In the genomic region with DNA sequence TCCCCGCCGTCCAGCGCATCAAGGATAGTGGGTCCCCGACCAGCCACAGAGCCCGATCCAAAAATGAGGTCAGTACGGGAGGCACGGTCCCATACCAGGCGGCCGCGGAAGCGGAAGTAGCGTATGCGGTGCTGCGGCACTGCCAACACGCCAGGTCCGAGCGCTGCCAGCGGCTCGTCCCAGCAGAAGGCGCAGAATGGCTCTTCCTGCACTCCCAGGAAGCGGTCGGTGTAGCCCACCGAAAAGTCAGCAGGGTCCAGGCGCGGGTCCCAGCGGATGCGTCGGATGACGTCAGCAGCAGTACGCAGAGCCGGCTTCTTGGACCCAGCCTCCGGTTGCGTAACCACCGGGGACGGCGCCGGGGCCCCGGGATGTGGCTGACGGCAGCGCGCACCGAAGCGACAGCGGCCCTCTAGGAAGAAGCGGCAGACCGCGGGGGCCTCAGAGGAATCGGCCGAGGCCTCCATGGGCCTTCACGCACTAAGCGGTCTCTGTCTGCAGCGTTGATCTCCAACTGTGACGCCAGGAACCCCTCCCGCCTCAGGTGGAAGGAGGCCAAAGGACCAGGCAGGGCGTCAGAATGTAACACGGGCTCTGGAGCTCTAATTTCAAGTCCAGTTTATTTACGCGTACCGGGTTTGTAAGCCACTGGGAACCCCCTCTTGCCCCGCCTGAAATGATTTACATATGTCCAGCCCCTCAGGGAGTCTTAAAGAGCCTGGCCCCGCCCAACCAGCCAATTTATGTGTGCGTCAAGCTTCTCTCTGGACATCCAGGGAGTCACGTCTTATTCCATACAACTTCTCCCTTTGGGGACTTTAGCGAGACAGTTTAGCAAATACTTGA, we compare ENCODE assay signal across 8 mouse cellular contexts. TPM values are rescaled to one million over a fixed set of nuclear protein-coding genes. Genes with fewer than 3 reads are reported as not detected.
DNase-seq lines count a peak whose midpoint lies in the region; ATAC-seq and TF ChIP-seq lines count a peak whose summit lies in the region.

No protein-coding gene starts in this region.

- peaks cover 19% of the 10 kb centered on the region for H3K36me3 ChIP-seq in embryonic facial prominence, embryonic 11.5 days (replicated peaks; ENCODE audit: control insufficient read depth, insufficient read depth, low read depth, low read length)
- no peaks in the 10 kb centered on the region for H3K36me3 ChIP-seq in kidney, adult 2 months (ENCODE audit: control insufficient read depth, insufficient read depth, low read length)
- peaks cover 51% of the 10 kb centered on the region for H3K36me3 ChIP-seq in limb, embryonic 13.5 days
- H3K36me3 ChIP-seq in midbrain, embryonic 15.5 days (replicated peaks): peaks cover 28% of the 10 kb centered on the region
- peaks cover 23% of the 10 kb centered on the region for H3K36me3 ChIP-seq in spleen, adult 2 months (ENCODE audit: control insufficient read depth, insufficient read depth, low read length)

- peak overlapping the region; percentile 73 for H3K4me3 ChIP-seq in embryonic facial prominence, embryonic 11.5 days (ENCODE audit: low read depth, low read length)
- peak overlapping the region; percentile 64 for H3K4me3 ChIP-seq in kidney, adult 2 months (ENCODE audit: insufficient read depth, low read depth, low read length)
- peak overlapping the region; percentile 70 for H3K4me3 ChIP-seq in limb, embryonic 13.5 days
- H3K4me3 ChIP-seq in midbrain, embryonic 15.5 days: peak overlapping the region; percentile 71
- H3K4me3 ChIP-seq in spleen, adult 2 months (ENCODE audit: extremely low read depth, insufficient read depth, insufficient read length): peak overlapping the region; percentile 91

- peak; percentile 78 to 82 for DNase-seq in urinary bladder, adult 18-20 months (ENCODE audit: low spot score in 2 of 2)
- DNase-seq in urinary bladder, postnatal 10 days (ENCODE audit: low spot score): no peak
- DNase-seq in embryonic facial prominence, embryonic 11.5 days (ENCODE audit: low spot score): peak; percentile 81
- DNase-seq in heart, adult 18-20 months: peak; percentile 89 to 92
- DNase-seq in kidney, adult 2 months: peak; percentile 87
- DNase-seq in spleen, adult 2 months (ENCODE audit: low read depth in 1 of 2, low spot score in 2 of 2): peak; percentile 71 to 84

- H3K9ac ChIP-seq in embryonic facial prominence, embryonic 11.5 days (replicated peaks; ENCODE audit: low read length): peak overlapping the region; percentile 57
- H3K9ac ChIP-seq in limb, embryonic 13.5 days: peak overlapping the region; percentile 85
- peak overlapping the region; percentile 86 for H3K9ac ChIP-seq in midbrain, embryonic 15.5 days

- no peaks in the 10 kb centered on the region for H3K9me3 ChIP-seq in embryonic facial prominence, embryonic 11.5 days (replicated peaks; ENCODE audit: control insufficient read depth, low read length)
- no peaks in the 10 kb centered on the region for H3K9me3 ChIP-seq in limb, embryonic 13.5 days
- H3K9me3 ChIP-seq in midbrain, embryonic 15.5 days: no peaks in the 10 kb centered on the region

- ATAC-seq in embryonic facial prominence, embryonic 11.5 days (replicated peaks; ENCODE audit: insufficient number of reproducible peaks, low FRiP score, low TSS enrichment, low read depth): peak; percentile 69
- ATAC-seq in limb, embryonic 13.5 days (ENCODE audit: low FRiP score, low read depth): peak; percentile 66
- ATAC-seq in midbrain, embryonic 15.5 days (replicated peaks): peak; percentile 80

- peak overlapping the region; percentile 91 for H3K4me2 ChIP-seq in embryonic facial prominence, embryonic 11.5 days (ENCODE audit: low read depth, low read length)
- peak overlapping the region; percentile 88 for H3K4me2 ChIP-seq in limb, embryonic 13.5 days (replicated peaks)
- H3K4me2 ChIP-seq in midbrain, embryonic 15.5 days: peak overlapping the region; percentile 96

- no peak for TF ChIP-seq CTCF in kidney, adult 2 months (conservative IDR thresholded peaks at IDR 0.05; ENCODE audit: insufficient read depth, insufficient read length, low read depth, low read length)
- no peak for TF ChIP-seq CTCF in spleen, adult 2 months (IDR thresholded peaks at IDR 0.05; ENCODE audit: extremely low read depth, insufficient read depth, insufficient read length, insufficient replicate concordance)

- peak; percentile 40 for TF ChIP-seq POLR2A in kidney, adult 2 months (IDR thresholded peaks at IDR 0.05; ENCODE audit: low read depth, low read length)
- peak; percentile 65 for TF ChIP-seq POLR2A in spleen, adult 2 months (IDR thresholded peaks at IDR 0.05; ENCODE audit: low read depth, low read length)

- H3K27ac ChIP-seq in embryonic facial prominence, embryonic 11.5 days (replicated peaks; ENCODE audit: low read depth, low read length): peak overlapping the region; percentile 47; the same call in 1 of the 2 replicates
- H3K27ac ChIP-seq in kidney, adult 2 months (ENCODE audit: insufficient read depth, low read depth, low read length): peak overlapping the region; percentile 98
- H3K27ac ChIP-seq in limb, embryonic 13.5 days: peak overlapping the region; percentile 89
- H3K27ac ChIP-seq in midbrain, embryonic 15.5 days: peak overlapping the region; percentile 91
- peak overlapping the region; percentile 100 for H3K27ac ChIP-seq in spleen, adult 2 months (ENCODE audit: insufficient read depth, low read length)

- peaks cover 3% of the 10 kb centered on the region; the same call in 1 of the 2 replicates for H3K4me1 ChIP-seq in embryonic facial prominence, embryonic 11.5 days (ENCODE audit: control insufficient read depth, insufficient read depth, low read length)
- peaks cover 9% of the 10 kb centered on the region; the same call in 1 of the 2 replicates for H3K4me1 ChIP-seq in kidney, adult 2 months (ENCODE audit: control insufficient read depth, insufficient read depth, low read length)
- H3K4me1 ChIP-seq in limb, embryonic 13.5 days: peaks cover 29% of the 10 kb centered on the region
- H3K4me1 ChIP-seq in midbrain, embryonic 15.5 days: peaks cover 31% of the 10 kb centered on the region
- H3K4me1 ChIP-seq in spleen, adult 2 months (ENCODE audit: control insufficient read depth, insufficient read depth, insufficient read length): peaks cover 10% of the 10 kb centered on the region

- WGBS in embryonic facial prominence, embryonic 11.5 days: under 1% methylated on average over 58 of the region's 64 CpGs
- WGBS in kidney, adult 2 months: under 1% methylated on average over 64 of the region's 64 CpGs
- WGBS in limb, embryonic 13.5 days: under 1% methylated on average over 63 of the region's 64 CpGs
- whole genome bisulfite sequencing in midbrain, embryonic 15.5 days: under 1% methylated on average over 59 of the region's 64 CpGs
- WGBS in spleen, adult 2 months: under 1% methylated on average over 64 of the region's 64 CpGs

- peaks cover 8% of the 10 kb centered on the region for H3K27me3 ChIP-seq in embryonic facial prominence, embryonic 11.5 days (ENCODE audit: control insufficient read depth, insufficient read depth, low read length)
- H3K27me3 ChIP-seq in kidney, adult 2 months (replicated peaks; ENCODE audit: control insufficient read depth, insufficient read depth, low read length): no peaks in the 10 kb centered on the region
- H3K27me3 ChIP-seq in limb, embryonic 13.5 days: peaks cover 22% of the 10 kb centered on the region
- H3K27me3 ChIP-seq in midbrain, embryonic 15.5 days (replicated peaks): peaks cover 27% of the 10 kb centered on the region
- no peaks in the 10 kb centered on the region for H3K27me3 ChIP-seq in spleen, adult 2 months (ENCODE audit: control insufficient read depth, insufficient read depth, low read length)

RNA-seq across cellular contexts. Expression of gene Leng9, which starts 0.7 kb away (rescaled TPM):
- polyA plus RNA-seq in embryonic facial prominence, embryonic 11.5 days (2014; fragmentation: Nextera tagmentation; extraction: Ambion mirVana): 1.6 and 1.9 TPM in 2 replicates
- 1 to 10 TPM; 2.6 TPM for total RNA-seq in heart, adult 18-20 months (2021)
- 5.3 and 6.2 TPM in 2 replicates for polyA plus RNA-seq in kidney, adult 2 months (2012; rRNA removed)
- polyA plus RNA-seq in limb, embryonic 13.5 days (2015; fragmentation: Nextera tagmentation; extraction: Ambion mirVana): 4.6 and 4.9 TPM in 2 replicates
- 5.2 and 6.0 TPM in 2 replicates for polyA plus RNA-seq in midbrain, embryonic 15.5 days (2015; fragmentation: Nextera tagmentation; extraction: Ambion mirVana)
- polyA plus RNA-seq in spleen, adult 2 months (2012; rRNA removed): 9.9 and 13.7 TPM in 2 replicates

RNA-seq across cellular contexts. Expression of gene Leng8, which starts 12.6 kb away (rescaled TPM):
- polyA plus RNA-seq in embryonic facial prominence, embryonic 11.5 days (2014; fragmentation: Nextera tagmentation; extraction: Ambion mirVana): 31.4 and 37.5 TPM in 2 replicates
- 10 to 100 TPM; 21.2 to 31.9 TPM for total RNA-seq in heart, adult 18-20 months (2021)
- polyA plus RNA-seq in kidney, adult 2 months (2012; rRNA removed): 225 and 407 TPM in 2 replicates
- polyA plus RNA-seq in limb, embryonic 13.5 days (2015; fragmentation: Nextera tagmentation; extraction: Ambion mirVana): 59.1 and 64.4 TPM in 2 replicates
- 102 and 104 TPM in 2 replicates for polyA plus RNA-seq in midbrain, embryonic 15.5 days (2015; fragmentation: Nextera tagmentation; extraction: Ambion mirVana)
- 420 and 586 TPM in 2 replicates for polyA plus RNA-seq in spleen, adult 2 months (2012; rRNA removed)

RNA-seq across cellular contexts. Expression of gene Cdc42ep5, which starts 15.2 kb away (rescaled TPM):
- 43.9 and 45.7 TPM in 2 replicates for polyA plus RNA-seq in embryonic facial prominence, embryonic 11.5 days (2014; fragmentation: Nextera tagmentation; extraction: Ambion mirVana)
- total RNA-seq in heart, adult 18-20 months (2021): 1 to 10 TPM; 4.1 to 4.6 TPM
- 23.5 and 32.1 TPM in 2 replicates for polyA plus RNA-seq in kidney, adult 2 months (2012; rRNA removed)
- 70.9 and 74.3 TPM in 2 replicates for polyA plus RNA-seq in limb, embryonic 13.5 days (2015; fragmentation: Nextera tagmentation; extraction: Ambion mirVana)
- polyA plus RNA-seq in midbrain, embryonic 15.5 days (2015; fragmentation: Nextera tagmentation; extraction: Ambion mirVana): 6.2 and 6.4 TPM in 2 replicates
- polyA plus RNA-seq in spleen, adult 2 months (2012; rRNA removed): 13.2 and 19.2 TPM in 2 replicates

RNA-seq across cellular contexts. Expression of gene Ttyh1, which starts 30.2 kb away (rescaled TPM):
- 8.3 and 10.2 TPM in 2 replicates for polyA plus RNA-seq in embryonic facial prominence, embryonic 11.5 days (2014; fragmentation: Nextera tagmentation; extraction: Ambion mirVana)
- total RNA-seq in heart, adult 18-20 months (2021): under 1 TPM; 0.69 to 0.92 TPM
- 2.8 and 7.4 TPM in 2 replicates for polyA plus RNA-seq in kidney, adult 2 months (2012; rRNA removed)
- polyA plus RNA-seq in limb, embryonic 13.5 days (2015; fragmentation: Nextera tagmentation; extraction: Ambion mirVana): 2.0 and 2.3 TPM in 2 replicates
- polyA plus RNA-seq in midbrain, embryonic 15.5 days (2015; fragmentation: Nextera tagmentation; extraction: Ambion mirVana): 115 and 144 TPM in 2 replicates
- polyA plus RNA-seq in spleen, adult 2 months (2012; rRNA removed): 5.2 TPM in 2 replicates

Comparison
In these comparisons a context has a peak if more than half of its experiments do, and no peak if none do; other contexts are left out.
1. H3K27ac ChIP-seq: peak in every context shown above with its lines; median percentile 100 in spleen, adult 2 months; 98 in kidney, adult 2 months; 91 in midbrain, embryonic 15.5 days; 89 in limb, embryonic 13.5 days; 47 in embryonic facial prominence, embryonic 11.5 days.